Mouse (Mus musculus) G1E (cell line): ENCODE results near the gene Ttc8.

Experiments used
- CTCF ChIP-seq: IDR thresholded peaks from 2 replicates; pipeline ENCODE4 v1.5.1; 2012; ENCODE audit warnings: low read depth, low read length, inconsistent platforms, mixed read lengths
- GATA1 ChIP-seq: IDR thresholded peaks from 2 replicates; pipeline ENCODE4 v1.6.1; 2012; ENCODE audit warnings: borderline replicate concordance, low read length, inconsistent platforms, mixed read lengths

GRCm38 (mm10) chr12:98996581-98996988 is 76.2 kb downstream of the Ttc8 start:
- TF ChIP-seq CTCF: no peak
- no peak for TF ChIP-seq GATA1
